In the genomic region with DNA sequence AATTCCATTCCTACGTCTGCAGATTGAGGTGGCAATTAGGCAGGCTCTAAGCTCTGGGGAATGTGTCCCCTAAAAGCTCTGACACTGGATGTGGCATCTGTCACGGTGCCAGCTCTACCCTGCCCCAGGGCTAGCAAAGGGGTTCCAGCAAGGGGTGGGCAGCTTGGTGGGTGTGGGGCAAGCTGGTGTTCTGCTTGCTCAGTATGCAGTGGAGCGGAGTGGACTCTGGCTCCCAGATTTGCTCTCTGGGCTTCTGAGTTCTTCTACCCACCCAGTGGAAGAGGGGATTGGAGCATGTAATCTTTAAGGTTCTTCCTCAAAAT, we compare ENCODE assay signal across 9 mouse cellular contexts. TPM values are rescaled to one million over a fixed set of nuclear protein-coding genes. Genes with fewer than 3 reads are reported as not detected.
DNase-seq lines count a peak whose midpoint lies in the region; ATAC-seq lines count a peak whose summit lies in the region.
"Had no signal": no experiment of that assay in that cellular context is flagged by ENCODE, and none has a peak within 500 bp of the region (broad histone marks: within the 10 kb centered on the region; RNA-seq: fewer than 3 reads in every experiment).

No protein-coding gene starts in this region.

- no peak overlapping the region for H3K4me2 ChIP-seq in midbrain, embryonic 12.5 days (replicated peaks)
- H3K4me2 ChIP-seq in forebrain, embryonic 13.5 days: no peak overlapping the region; the same call in 1 of the 2 replicates
- no peak overlapping the region for H3K4me2 ChIP-seq in hindbrain, embryonic 14.5 days (replicated peaks)
- no peak overlapping the region for H3K4me2 ChIP-seq in neural tube, embryonic 14.5 days (ENCODE audit: low read depth, low read length)

- H3K36me3 ChIP-seq in midbrain, embryonic 12.5 days: peaks cover 9% of the 10 kb centered on the region; the same call in 1 of the 2 replicates
- H3K36me3 ChIP-seq in midbrain, embryonic 10.5 days: peaks cover 28% of the 10 kb centered on the region
- peaks cover 16% of the 10 kb centered on the region for H3K36me3 ChIP-seq in forebrain, embryonic 13.5 days (ENCODE audit: poor library complexity, severe bottlenecking)
- H3K36me3 ChIP-seq in hindbrain, embryonic 14.5 days (replicated peaks; ENCODE audit: control insufficient read depth, insufficient read depth): no peaks in the 10 kb centered on the region
- no peaks in the 10 kb centered on the region for H3K36me3 ChIP-seq in neural tube, embryonic 14.5 days (ENCODE audit: control insufficient read depth, insufficient read depth, low read length)

- peaks cover 25% of the 10 kb centered on the region for H3K4me1 ChIP-seq in midbrain, embryonic 12.5 days
- peaks cover 23% of the 10 kb centered on the region for H3K4me1 ChIP-seq in midbrain, embryonic 10.5 days
- peaks cover 43% of the 10 kb centered on the region for H3K4me1 ChIP-seq in forebrain, embryonic 13.5 days
- H3K4me1 ChIP-seq in hindbrain, embryonic 14.5 days (replicated peaks; ENCODE audit: control insufficient read depth, insufficient read depth, low read length): peaks cover 18% of the 10 kb centered on the region
- H3K4me1 ChIP-seq in neural tube, embryonic 14.5 days (ENCODE audit: control insufficient read depth, insufficient read depth, low read length): peaks cover 22% of the 10 kb centered on the region

- WGBS in midbrain, embryonic 12.5 days: 66% methylated on average over 3 of the region's 3 CpGs
- 86% methylated on average over 3 of the region's 3 CpGs for WGBS in midbrain, embryonic 10.5 days
- WGBS in forebrain, embryonic 13.5 days: 28% methylated on average over 3 of the region's 3 CpGs
- whole genome bisulfite sequencing in hindbrain, embryonic 14.5 days: 39% methylated on average over 3 of the region's 3 CpGs
- 33% methylated on average over 3 of the region's 3 CpGs for WGBS in neural tube, embryonic 14.5 days

- ATAC-seq in midbrain, embryonic 12.5 days (ENCODE audit: low FRiP score, low read depth): no peak
- peak; percentile 75 for ATAC-seq in forebrain, embryonic 13.5 days
- ATAC-seq in hindbrain, embryonic 14.5 days (ENCODE audit: low FRiP score): no peak
- ATAC-seq in neural tube, embryonic 14.5 days (ENCODE audit: low read depth): peak; percentile 36; the same call in 1 of the 2 replicates
- ATAC-seq: liver, postnatal 0 days had no signal

- peak overlapping the region; percentile 25 for H3K27ac ChIP-seq in midbrain, embryonic 12.5 days (replicated peaks)
- no peak overlapping the region for H3K27ac ChIP-seq in midbrain, embryonic 10.5 days (replicated peaks)
- peak overlapping the region; percentile 87 for H3K27ac ChIP-seq in forebrain, embryonic 13.5 days
- H3K27ac ChIP-seq in hindbrain, embryonic 14.5 days: peak overlapping the region; percentile 15; the same call in 1 of the 2 replicates
- peak overlapping the region; percentile 34 for H3K27ac ChIP-seq in neural tube, embryonic 14.5 days (ENCODE audit: low read depth, low read length)

- no peaks in the 10 kb centered on the region for H3K27me3 ChIP-seq in midbrain, embryonic 12.5 days
- no peaks in the 10 kb centered on the region for H3K27me3 ChIP-seq in midbrain, embryonic 10.5 days (ENCODE audit: low read depth, poor library complexity, severe bottlenecking)
- H3K27me3 ChIP-seq in forebrain, embryonic 13.5 days: no peaks in the 10 kb centered on the region
- no peaks in the 10 kb centered on the region for H3K27me3 ChIP-seq in hindbrain, embryonic 14.5 days (ENCODE audit: control insufficient read depth, insufficient read depth, low read length)
- no peaks in the 10 kb centered on the region for H3K27me3 ChIP-seq in neural tube, embryonic 14.5 days (ENCODE audit: control insufficient read depth, insufficient read depth, low read length)

- no peaks in the 10 kb centered on the region for H3K9me3 ChIP-seq in midbrain, embryonic 12.5 days
- H3K9me3 ChIP-seq in midbrain, embryonic 10.5 days (replicated peaks): no peaks in the 10 kb centered on the region
- no peaks in the 10 kb centered on the region for H3K9me3 ChIP-seq in forebrain, embryonic 13.5 days (replicated peaks)
- no peaks in the 10 kb centered on the region for H3K9me3 ChIP-seq in hindbrain, embryonic 14.5 days (ENCODE audit: control insufficient read depth, low read length)
- no peaks in the 10 kb centered on the region for H3K9me3 ChIP-seq in neural tube, embryonic 14.5 days (ENCODE audit: control insufficient read depth, low read length)
- H3K9me3 ChIP-seq: megakaryocyte, embryonic 14.5 days had no signal

- H3K9ac ChIP-seq in midbrain, embryonic 12.5 days (replicated peaks): no peak overlapping the region
- no peak overlapping the region for H3K9ac ChIP-seq in forebrain, embryonic 13.5 days
- H3K9ac ChIP-seq in hindbrain, embryonic 14.5 days: 0 out of 2 replicates have a peak overlapping the region, but pooled peaks have one; percentile 24
- no peak overlapping the region for H3K9ac ChIP-seq in neural tube, embryonic 14.5 days (replicated peaks; ENCODE audit: low read depth, low read length)
- H3K9ac ChIP-seq: liver, postnatal 0 days had no signal

- H3K4me3 ChIP-seq in midbrain, embryonic 12.5 days: no peak overlapping the region
- no peak overlapping the region for H3K4me3 ChIP-seq in midbrain, embryonic 10.5 days
- H3K4me3 ChIP-seq in forebrain, embryonic 13.5 days: no peak overlapping the region
- H3K4me3 ChIP-seq in hindbrain, embryonic 14.5 days (replicated peaks; ENCODE audit: low read length): no peak overlapping the region
- no peak overlapping the region for H3K4me3 ChIP-seq in neural tube, embryonic 14.5 days (ENCODE audit: low read depth, low read length)
- H3K4me3 ChIP-seq: megakaryocyte, embryonic 14.5 days had no signal

- no peak for DNase-seq in midbrain, embryonic 10.5 days (ENCODE audit: low spot score)
- no peak for DNase-seq in hindbrain, embryonic 14.5 days (ENCODE audit: low spot score)
- DNase-seq in B cell, adult 2 months: no peak
- no peak for DNase-seq in lung, postnatal 4 days

RNA-seq across cellular contexts. Expression of a gene that starts 30.6 kb away (rescaled TPM):
- 20.5 and 21.5 TPM in 2 replicates for polyA plus RNA-seq in midbrain, embryonic 12.5 days (2016; fragmentation: Nextera tagmentation; extraction: Ambion mirVana)
- polyA plus RNA-seq in midbrain, embryonic 10.5 days (2016; fragmentation: Nextera tagmentation; extraction: Ambion mirVana): 22.3 and 22.6 TPM in 2 replicates
- polyA plus RNA-seq in forebrain, embryonic 13.5 days (2015; fragmentation: Nextera tagmentation; extraction: Ambion mirVana): 19.7 and 20.9 TPM in 2 replicates
- polyA plus RNA-seq in hindbrain, embryonic 14.5 days (2014; fragmentation: Nextera tagmentation; extraction: Ambion mirVana): 22.4 and 24.9 TPM in 2 replicates
- polyA plus RNA-seq in neural tube, embryonic 14.5 days (2014; fragmentation: Nextera tagmentation; extraction: Ambion mirVana): 24.2 and 25.4 TPM in 2 replicates

RNA-seq across cellular contexts. Expression of a gene that starts 39.0 kb away (rescaled TPM):
- 3.2 and 4.7 TPM in 2 replicates for polyA plus RNA-seq in midbrain, embryonic 12.5 days (2016; fragmentation: Nextera tagmentation; extraction: Ambion mirVana)
- 2.4 and 3.3 TPM in 2 replicates for polyA plus RNA-seq in midbrain, embryonic 10.5 days (2016; fragmentation: Nextera tagmentation; extraction: Ambion mirVana)
- polyA plus RNA-seq in forebrain, embryonic 13.5 days (2015; fragmentation: Nextera tagmentation; extraction: Ambion mirVana): 15.3 and 17.5 TPM in 2 replicates
- polyA plus RNA-seq in hindbrain, embryonic 14.5 days (2014; fragmentation: Nextera tagmentation; extraction: Ambion mirVana): 18.5 and 20.1 TPM in 2 replicates
- polyA plus RNA-seq in neural tube, embryonic 14.5 days (2014; fragmentation: Nextera tagmentation; extraction: Ambion mirVana): 12.8 and 17.5 TPM in 2 replicates
- polyA plus RNA-seq: liver, postnatal 0 days had no signal

Comparison
In these comparisons a context has a peak if more than half of its experiments do, and no peak if none do; other contexts are left out.
1. ATAC-seq: peak in forebrain, embryonic 13.5 days (single experiment) and neural tube, embryonic 14.5 days (single experiment); none in midbrain, embryonic 12.5 days (single experiment) and hindbrain, embryonic 14.5 days (single experiment).